Mouse (Mus musculus) right cerebral cortex, adult 2 months (tissue): Measurements from ENCODE around the gene Gm10392.

Source experiments
- DNase-seq, 2 experiments: peaks; one replicate each; pipeline ENCODE4 v3.0.0; 2021 to 2022; ENCODE audit warnings: low spot score in 2 of 2

The Gm10392 gene

GRCm38 (mm10) chr11:77508068-77509021 is 10.7 kb downstream of the Gm10392 start:
- peak; percentile 82 to 83 for DNase-seq

- no peak for DNase-seq
These were observed 11.6 kb downstream of the Gm10392 start for GRCm38 (mm10) chr11:77507426-77507825.

- no peak for DNase-seq
These were observed 12.1 kb downstream of the Gm10392 start for GRCm38 (mm10) chr11:77506941-77507340.

GRCm38 (mm10) chr11:77506273-77506672 is 12.7 kb downstream of the Gm10392 start:
- DNase-seq, result no peak

- DNase-seq, result no peak
These were observed 13.6 kb downstream of the Gm10392 start for GRCm38 (mm10) chr11:77505291-77505980.

GRCm38 (mm10) chr11:77504377-77504776 is 14.6 kb downstream of the Gm10392 start:
- DNase-seq, result no peak

GRCm38 (mm10) chr11:77503511-77503910 is 15.5 kb downstream of the Gm10392 start:
- DNase-seq, result no peak

- DNase-seq, result no peak
These were observed 16.5 kb downstream of the Gm10392 start for GRCm38 (mm10) chr11:77502481-77502880.

GRCm38 (mm10) chr11:77501971-77502370 is 17.0 kb downstream of the Gm10392 start:
- no peak for DNase-seq

- peak; percentile 84 to 90 for DNase-seq
These were observed 17.6 kb downstream of the Gm10392 start for GRCm38 (mm10) chr11:77501392-77501791.

GRCm38 (mm10) chr11:77500361-77501325 is 18.4 kb downstream of the Gm10392 start:
- peak in 1 of 2 experiments; percentile 57 for DNase-seq

GRCm38 (mm10) chr11:77499354-77499753 is 19.6 kb downstream of the Gm10392 start:
- DNase-seq, result no peak

- no peak for DNase-seq
These were observed 20.5 kb downstream of the Gm10392 start for GRCm38 (mm10) chr11:77498261-77499139.

GRCm38 (mm10) chr11:77497851-77498250 is 21.1 kb downstream of the Gm10392 start:
- no peak for DNase-seq

GRCm38 (mm10) chr11:77497341-77497756 is 21.6 kb downstream of the Gm10392 start:
- no peak for DNase-seq

GRCm38 (mm10) chr11:77495507-77495906 is 23.5 kb downstream of the Gm10392 start:
- no peak for DNase-seq

GRCm38 (mm10) chr11:77494782-77495181 is 24.2 kb downstream of the Gm10392 start:
- DNase-seq, result no peak

- DNase-seq, result no peak
These were observed 24.7 kb downstream of the Gm10392 start for GRCm38 (mm10) chr11:77494344-77494676.

- peak in 1 of 2 experiments; percentile 65 for DNase-seq
These were observed 25.3 kb downstream of the Gm10392 start, which contains the start of gene Git1 for GRCm38 (mm10) chr11:77493512-77494343. TSS of gene Git1 (plus strand) at chr11:77493562.

- peak; percentile 90 for DNase-seq
These were observed 26.1 kb downstream of the Gm10392 start for GRCm38 (mm10) chr11:77492911-77493332.
